In genomic region chr11:4746733-4747132, GRCm38 (mm10) we compare ENCODE assay signal across 9 mouse cellular contexts. TPM values are rescaled to one million over a fixed set of nuclear protein-coding genes. Genes with fewer than 3 reads are reported as not detected.
A peak's percentile ranks its signal among the peaks of the same experiment; 100 is the strongest.
DNase-seq lines count a peak whose midpoint lies in the region; ATAC-seq lines count a peak whose summit lies in the region.
"Had no signal": no experiment of that assay in that cellular context is flagged by ENCODE, and none has a peak within 500 bp of the region (broad histone marks: within the 10 kb centered on the region; RNA-seq: fewer than 3 reads in every experiment).

Gene Cabp7, minus strand, starts transcription at chr11:4746778.

- H3K9me3 ChIP-seq in heart, embryonic 10.5 days = no peaks in the 10 kb centered on the region
- H3K9me3 ChIP-seq in limb, embryonic 13.5 days = no peaks in the 10 kb centered on the region
- H3K9me3 ChIP-seq in stomach, embryonic 15.5 days = no peaks in the 10 kb centered on the region

- no peak for ATAC-seq in limb, embryonic 13.5 days (ENCODE audit: low FRiP score, low read depth)
- no peak for ATAC-seq in stomach, embryonic 15.5 days (ENCODE audit: insufficient read depth, low FRiP score, low read depth)
- no peak for ATAC-seq in CD4-positive, CD25-positive, alpha-beta regulatory T cell, adult 4 months

- H3K27ac ChIP-seq in heart, embryonic 10.5 days = no peak within 1 kb of the TSS; the same call in 1 of the 2 replicates
- no peak within 1 kb of the TSS for H3K27ac ChIP-seq in limb, embryonic 13.5 days
- no peak within 1 kb of the TSS for H3K27ac ChIP-seq in stomach, embryonic 15.5 days

- H3K4me1 ChIP-seq in heart, embryonic 10.5 days = peaks cover 29% of the 10 kb centered on the region
- H3K4me1 ChIP-seq in limb, embryonic 13.5 days = peaks cover 17% of the 10 kb centered on the region
- peaks cover 20% of the 10 kb centered on the region for H3K4me1 ChIP-seq in stomach, embryonic 15.5 days

- peak within 1 kb of the TSS; percentile 95 for H3K4me2 ChIP-seq in limb, embryonic 13.5 days (replicated peaks)
- peak within 1 kb of the TSS; percentile 95 for H3K4me2 ChIP-seq in stomach, embryonic 15.5 days

- 3% methylated on average over 62 of the region's 73 CpGs for WGBS in heart, embryonic 10.5 days
- WGBS in limb, embryonic 13.5 days = under 1% methylated on average over 48 of the region's 73 CpGs
- WGBS in stomach, embryonic 15.5 days = under 1% methylated on average over 34 of the region's 73 CpGs

- H3K4me3 ChIP-seq in heart, embryonic 10.5 days = peak within 1 kb of the TSS; percentile 67
- peak within 1 kb of the TSS; percentile 54 for H3K4me3 ChIP-seq in limb, embryonic 13.5 days
- H3K4me3 ChIP-seq in stomach, embryonic 15.5 days (replicated peaks) = peak within 1 kb of the TSS; percentile 45

- H3K27me3 ChIP-seq in heart, embryonic 10.5 days (ENCODE audit: insufficient read depth, poor library complexity, severe bottlenecking) = peaks cover 98% of the 10 kb centered on the region
- H3K27me3 ChIP-seq in limb, embryonic 13.5 days = peaks cover 94% of the 10 kb centered on the region
- peaks cover 87% of the 10 kb centered on the region for H3K27me3 ChIP-seq in stomach, embryonic 15.5 days (replicated peaks)

- no peak for DNase-seq in heart, embryonic 10.5 days (ENCODE audit: low spot score)
- no peak for DNase-seq in heart, adult 9 months (ENCODE audit: low spot score in 2 of 2)
- DNase-seq in retina, embryonic 14.5 days (ENCODE audit: low spot score) = peak; percentile 51
- DNase-seq in retina, postnatal 1 day = no peak
- no peak for DNase-seq in cerebellum, adult 8-10 months
- DNase-seq: cerebellum, adult 11-12 months had no signal

- H3K36me3 ChIP-seq in heart, embryonic 10.5 days = no peaks in the 10 kb centered on the region
- no peaks in the 10 kb centered on the region for H3K36me3 ChIP-seq in limb, embryonic 13.5 days
- H3K36me3 ChIP-seq in stomach, embryonic 15.5 days = no peaks in the 10 kb centered on the region

- peak within 1 kb of the TSS; percentile 45 for H3K9ac ChIP-seq in limb, embryonic 13.5 days
- no peak within 1 kb of the TSS for H3K9ac ChIP-seq in stomach, embryonic 15.5 days

RNA-seq across cellular contexts. Expression of gene Cabp7, which starts in this region (rescaled TPM):
- 0.11 and 0.15 TPM in 2 replicates for polyA plus RNA-seq in heart, embryonic 10.5 days (2016; fragmentation: Nextera tagmentation; extraction: Ambion mirVana)
- 0.13 and 0.23 TPM in 2 replicates for polyA plus RNA-seq in limb, embryonic 13.5 days (2015; fragmentation: Nextera tagmentation; extraction: Ambion mirVana)
- polyA plus RNA-seq in stomach, embryonic 15.5 days (2015; fragmentation: Nextera tagmentation; extraction: Ambion mirVana) = 0.17 and 0.32 TPM in 2 replicates
- under 1 TPM in 1 of 2 experiments, not detected in 1; 0.24 TPM for polyA plus RNA-seq in CD4-positive, CD25-positive, alpha-beta regulatory T cell, adult 4 months (2017; shearing (Covaris generic))
